Mouse (Mus musculus) hindbrain, embryonic 11.5 days (tissue): ENCODE measurements around the gene Psap. TPM values are rescaled to one million over a fixed set of nuclear protein-coding genes. Genes with fewer than 3 reads are reported as not detected.

Experiments used
- ATAC-seq: fragments of 200-750 bp; cut with Nextera tagmentation; 2 replicates; pipeline ENCODE4 v1.8.0; 2017; ENCODE audit warnings: mild to moderate bottlenecking, moderate TSS enrichment, moderate library complexity; ENCODE audit not compliant: low FRiP score
- DNase-seq: peaks from one replicate; pipeline ENCODE4 v3.0.0-alpha.2; 2015; ENCODE audit warnings: low spot score
- H3K27ac ChIP-seq: fragments of 300-500 bp; sonication (generic); 2 replicates; pipeline ENCODE4 v1.5.1; 2014; ENCODE audit warnings: mild to moderate bottlenecking, low read depth, low read length
- H3K27me3 ChIP-seq: fragments of 300-500 bp; sonication (generic); 2 replicates; pipeline ENCODE4 v1.6.1; 2014; ENCODE audit warnings: mild to moderate bottlenecking, low read length, moderate library complexity, mixed read lengths; ENCODE audit not compliant: control insufficient read depth, insufficient read depth
- H3K36me3 ChIP-seq: fragments of 300-500 bp; sonication (generic); 2 replicates; pipeline ENCODE4 v1.6.1; 2014; ENCODE audit warnings: mild to moderate bottlenecking, low read length, moderate library complexity, mixed read lengths; ENCODE audit not compliant: control insufficient read depth, insufficient read depth
- H3K4me1 ChIP-seq: fragments of 300-500 bp; sonication (generic); replicated peaks from 2 replicates; pipeline ENCODE4 v1.6.1; 2014; ENCODE audit warnings: low read length, mixed read lengths; ENCODE audit not compliant: control insufficient read depth, insufficient read depth
- H3K4me2 ChIP-seq: fragments of 300-500 bp; sonication (generic); replicated peaks from 2 replicates; pipeline ENCODE4 v1.6.1; 2014; ENCODE audit warnings: mild to moderate bottlenecking, low read depth, low read length
- H3K4me3 ChIP-seq: fragments of 300-500 bp; sonication (generic); 2 replicates; pipeline ENCODE4 v1.5.1; 2014; ENCODE audit warnings: low read depth, low read length
- H3K9ac ChIP-seq: fragments of 300-500 bp; sonication (generic); 2 replicates; pipeline ENCODE4 v1.6.1; 2014; ENCODE audit warnings: low read depth, low read length
- H3K9me3 ChIP-seq: fragments of 300-500 bp; sonication (generic); 2 replicates; pipeline ENCODE4 v1.6.1; 2016; ENCODE audit warnings: low read length; ENCODE audit not compliant: control insufficient read depth
- WGBS: fragments of 180-500 bp; shearing (Covaris S2); extraction: QIAGEN DNeasy Blood & Tissue Kit; methylation state at CpG from one replicate; pipeline ENCODE4 v1.1.7; 2014; 5-methylcytosine and 5-hydroxymethylcytosine counted together
- polyA plus RNA-seq: library from polyadenylated mRNA; unstranded; fragments of >200 nt; fragmentation: Nextera tagmentation; extraction: Ambion mirVana; gene quantifications from 2 replicates; pipeline ENCODE4 v1.2.1, GENCODE M21; 2014

The Psap gene
- polyA plus RNA-seq, 1 experiment from 2014 or later, result 85.7 TPM

DNA sequence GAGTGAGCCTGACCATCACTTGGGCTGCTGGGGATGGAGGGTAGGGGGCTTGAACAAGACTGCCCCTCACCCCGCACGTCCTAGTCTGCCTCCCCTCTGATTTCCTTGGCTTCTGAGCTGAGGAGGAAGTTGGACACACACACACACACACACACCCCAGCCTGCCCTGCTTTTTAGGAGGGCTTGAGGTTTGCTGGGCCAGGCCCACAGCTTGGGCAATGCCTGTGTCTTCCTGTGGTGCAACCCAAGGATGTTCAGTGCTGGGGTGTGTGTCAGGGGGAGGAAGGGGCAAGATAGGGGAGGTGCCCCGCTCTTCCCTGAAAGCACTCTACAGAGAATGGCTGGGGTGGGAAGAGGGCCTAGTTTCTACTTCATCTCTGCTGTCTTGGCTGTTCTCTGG lies 66.7 kb downstream of the Psap start:
- Histone ChIP-seq H3K9me3 (no peaks in the 10 kb centered on the region), H3K36me3 (no peaks in the 10 kb centered on the region), H3K4me1 (peaks cover 7% of the 10 kb centered on the region), H3K27me3 (peaks cover 14% of the 10 kb centered on the region), H3K4me3 (no peak overlapping the region), H3K9ac (no peak overlapping the region), H3K27ac (no peak overlapping the region), H3K4me2 (no peak overlapping the region)
- ATAC-seq (no peak), DNase-seq (no peak)
- 84% methylated on average over 3 of the region's 3 CpGs for WGBS

- Histone ChIP-seq H3K4me2 (no peak overlapping the region), H3K36me3 (no peaks in the 10 kb centered on the region), H3K9ac (no peak overlapping the region), H3K9me3 (no peaks in the 10 kb centered on the region), H3K4me3 (no peak overlapping the region), H3K27ac (no peak overlapping the region), H3K27me3 (peaks cover 14% of the 10 kb centered on the region), H3K4me1 (peaks cover 7% of the 10 kb centered on the region)
- no peak for ATAC-seq
- WGBS, result 76% methylated on average over 4 of the region's 4 CpGs
- no peak for DNase-seq
Measured at GRCm38 (mm10) chr10:60346056-60346455, 68.6 kb downstream of the Psap start.

GRCm38 (mm10) chr10:60346701-60347405 lies 69.4 kb downstream of the Psap start, which contains the start of gene Vsir:
TSS of gene Vsir (plus strand) at chr10:60346851.
- DNase-seq (peak; percentile 89), ATAC-seq (peak; percentile 32)
- H3K9ac ChIP-seq, result 0 out of 2 replicates have a peak within 1 kb of the TSS, but pooled peaks have one; percentile 40
- H3K4me1 ChIP-seq, result peaks cover 7% of the 10 kb centered on the region
- no peaks in the 10 kb centered on the region for H3K9me3 ChIP-seq
- peak within 1 kb of the TSS; percentile 23 for H3K4me3 ChIP-seq
- peak within 1 kb of the TSS; percentile 43 for H3K4me2 ChIP-seq
- 1% methylated on average over 37 of the region's 37 CpGs for WGBS
- no peak within 1 kb of the TSS for H3K27ac ChIP-seq
- H3K27me3 ChIP-seq, result peaks cover 14% of the 10 kb centered on the region
- H3K36me3 ChIP-seq, result no peaks in the 10 kb centered on the region

DNA sequence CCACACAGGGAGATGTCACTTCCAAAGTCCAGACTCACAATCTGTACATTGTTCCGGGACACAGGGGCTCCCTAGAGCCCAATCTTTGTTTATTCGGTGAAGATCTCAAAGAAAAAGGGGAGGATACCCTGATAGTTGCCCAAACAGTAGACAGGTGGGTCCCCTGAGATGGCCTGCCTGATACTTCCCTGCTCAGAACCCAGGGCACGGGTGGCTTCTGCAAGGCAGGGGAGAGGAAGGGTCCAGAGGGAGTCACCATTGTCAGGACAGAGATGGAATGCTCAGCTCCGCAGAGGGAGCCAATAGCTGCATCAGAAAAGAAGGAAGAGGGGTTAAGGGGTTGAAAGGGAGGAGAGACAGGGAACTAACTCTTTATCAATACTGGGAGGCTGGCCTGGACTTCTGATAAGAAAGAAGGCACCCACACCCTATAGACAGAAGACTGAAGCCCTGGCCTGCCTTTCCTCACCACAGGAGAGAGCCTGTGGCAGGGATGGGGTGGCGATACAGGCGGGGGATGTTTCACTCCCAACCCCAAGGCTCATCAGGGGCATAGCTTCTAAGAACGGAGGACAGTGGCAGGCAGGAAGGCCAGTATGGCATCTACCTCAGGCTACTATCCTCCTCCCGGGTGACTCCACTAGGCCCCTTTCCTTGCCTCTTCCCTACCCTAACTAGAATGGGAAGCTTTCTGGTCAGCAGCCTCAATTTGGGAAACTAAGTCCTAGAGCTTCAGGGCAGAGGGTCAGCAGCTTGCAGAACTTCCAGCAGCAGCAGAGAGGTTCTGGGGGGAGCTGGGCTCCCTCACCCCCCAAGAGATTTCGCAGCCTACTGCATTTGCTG lies 70.6 kb downstream of the Psap start:
- Histone ChIP-seq H3K4me3 (no peak overlapping the region), H3K4me1 (peaks cover 8% of the 10 kb centered on the region), H3K27me3 (peaks cover 14% of the 10 kb centered on the region), H3K36me3 (no peaks in the 10 kb centered on the region), H3K4me2 (no peak overlapping the region), H3K9ac (no peak overlapping the region), H3K27ac (no peak overlapping the region), H3K9me3 (no peaks in the 10 kb centered on the region)
- ATAC-seq, result no peak
- WGBS, result 27% methylated on average over 9 of the region's 9 CpGs
- no peak for DNase-seq

DNA sequence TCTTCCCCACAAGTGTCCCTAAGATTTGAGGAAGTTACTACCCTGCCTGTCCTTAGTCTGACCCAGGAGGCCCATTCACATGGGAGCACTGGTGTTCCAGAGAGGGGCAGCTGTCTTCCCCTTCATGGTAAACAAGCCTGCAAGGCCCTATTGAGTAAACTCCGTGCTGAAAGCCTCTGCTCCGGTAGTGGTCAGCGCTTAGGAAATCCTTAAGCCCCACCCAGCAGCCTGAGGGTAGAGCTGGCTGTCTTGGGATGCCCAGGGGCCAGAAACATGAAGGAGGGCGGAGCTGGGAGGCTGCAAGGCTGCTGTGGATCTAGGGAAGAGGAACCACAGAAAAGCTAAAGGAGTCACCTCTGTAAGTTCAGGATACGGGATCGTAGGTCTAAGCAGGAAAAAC lies 71.6 kb downstream of the Psap start:
- Histone ChIP-seq H3K36me3 (no peaks in the 10 kb centered on the region), H3K9ac (no peak overlapping the region), H3K27ac (no peak overlapping the region), H3K4me3 (no peak overlapping the region), H3K4me1 (peaks cover 10% of the 10 kb centered on the region), H3K9me3 (no peaks in the 10 kb centered on the region), H3K4me2 (no peak overlapping the region), H3K27me3 (peaks cover 14% of the 10 kb centered on the region)
- ATAC-seq (no peak), DNase-seq (no peak)
- WGBS, result 37% methylated on average over 6 of the region's 6 CpGs

- WGBS, result 86% methylated on average over 5 of the region's 5 CpGs
- Histone ChIP-seq H3K4me3 (no peak overlapping the region), H3K9ac (no peak overlapping the region), H3K36me3 (no peaks in the 10 kb centered on the region), H3K4me1 (peaks cover 10% of the 10 kb centered on the region), H3K27me3 (peaks cover 14% of the 10 kb centered on the region), H3K4me2 (no peak overlapping the region), H3K9me3 (no peaks in the 10 kb centered on the region), H3K27ac (no peak overlapping the region)
- ATAC-seq (no peak), DNase-seq (no peak)
Measured at GRCm38 (mm10) chr10:60349644-60350043, 72.2 kb downstream of the Psap start.

DNA sequence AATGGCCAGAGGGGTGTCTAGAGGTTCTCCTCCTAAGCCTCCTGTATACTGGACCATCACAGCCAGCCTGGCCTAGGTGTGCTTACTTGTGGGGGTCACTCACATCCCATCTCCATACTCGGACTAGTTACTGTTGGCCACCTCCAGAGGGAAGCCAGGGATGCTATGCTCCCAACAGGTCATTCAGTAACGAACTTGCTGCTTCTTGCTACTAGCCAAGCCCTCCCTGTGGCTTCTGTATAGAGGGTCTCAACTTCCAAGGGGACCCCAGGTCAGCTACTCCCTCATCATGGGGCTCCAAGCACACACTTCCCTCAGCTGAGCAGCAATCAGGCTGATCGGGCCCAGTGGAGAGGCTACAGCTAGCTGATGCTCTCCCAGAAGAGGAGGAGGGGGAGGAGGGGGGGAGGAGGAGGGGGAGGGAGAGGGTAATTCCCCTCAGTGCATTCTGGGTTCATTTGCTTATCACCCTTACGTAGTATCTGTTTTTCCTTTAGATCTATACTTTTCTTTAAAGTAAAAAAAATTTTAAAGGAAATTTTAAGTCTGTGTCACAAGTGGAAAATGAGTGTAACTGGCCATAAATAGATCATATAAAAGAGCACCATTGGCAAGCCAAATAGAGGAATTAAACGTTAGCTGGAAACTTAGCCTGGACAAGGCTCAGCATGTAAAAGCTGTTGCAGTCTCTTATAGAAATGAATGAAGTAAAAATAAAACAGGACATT lies 72.8 kb downstream of the Psap start:
- WGBS, result 48% methylated on average over 5 of the region's 5 CpGs

DNA sequence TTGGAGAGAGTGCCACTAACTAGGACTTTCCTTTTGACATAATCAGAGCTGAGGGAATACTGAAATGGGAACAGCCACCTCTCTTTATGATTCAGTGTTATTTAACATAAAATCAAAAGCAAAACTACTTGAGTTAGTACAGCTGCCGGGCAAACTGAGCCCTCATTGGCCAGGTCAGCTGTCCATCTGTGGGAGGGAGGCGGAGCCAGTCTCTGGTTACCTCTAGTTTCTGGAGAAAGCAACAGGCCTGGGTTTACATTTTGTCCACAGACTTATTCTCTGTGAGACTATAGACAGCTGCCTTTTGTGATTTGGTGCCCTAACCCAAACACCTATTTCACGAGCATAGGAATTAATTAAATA lies 73.4 kb downstream of the Psap start:
- DNase-seq (peak; percentile 85), ATAC-seq (no peak)
- H3K9ac ChIP-seq, result no peak overlapping the region
- peaks cover 12% of the 10 kb centered on the region for H3K27me3 ChIP-seq
- 50% methylated on average over 3 of the region's 3 CpGs for WGBS
- no peaks in the 10 kb centered on the region for H3K36me3 ChIP-seq
- H3K4me2 ChIP-seq, result no peak overlapping the region
- peaks cover 10% of the 10 kb centered on the region for H3K4me1 ChIP-seq
- H3K27ac ChIP-seq, result no peak overlapping the region
- H3K4me3 ChIP-seq, result no peak overlapping the region
- H3K9me3 ChIP-seq, result no peaks in the 10 kb centered on the region

More for the DNA sequence above, 72.8 kb downstream of the Psap start:
- Histone ChIP-seq H3K9me3 (no peaks in the 10 kb centered on the region), H3K27me3 (peaks cover 12% of the 10 kb centered on the region), H3K27ac (no peak overlapping the region), H3K4me3 (no peak overlapping the region), H3K36me3 (no peaks in the 10 kb centered on the region), H3K4me1 (peaks cover 10% of the 10 kb centered on the region), H3K9ac (no peak overlapping the region), H3K4me2 (no peak overlapping the region)
- DNase-seq (no peak), ATAC-seq (no peak)
